Mouse (Mus musculus) heart, postnatal 4 days (tissue): ENCODE results near the gene Patj. TPM values are rescaled to one million over a fixed set of nuclear protein-coding genes. Genes with fewer than 3 reads are reported as not detected.

Experiments used
- DNase-seq: peaks from one replicate; pipeline ENCODE4 v3.0.0; 2021
- total RNA-seq, 2 experiments: library from RNA; stranded (reverse); gene quantifications; 2 replicates each; pipeline ENCODE4 v1.2.3; 2021

The Patj gene
- total RNA-seq, 2 experiments from 2014 or later: 22.8 to 24.7 TPM

GRCm38 (mm10) chr4:98449564-98450263, 54.1 kb downstream of the Patj start:
- no peak for DNase-seq

GRCm38 (mm10) chr4:98450308-98450707, 54.7 kb downstream of the Patj start:
- no peak for DNase-seq

- no peak for DNase-seq
These were observed 55.2 kb downstream of the Patj start for GRCm38 (mm10) chr4:98450829-98451228.

DNA sequence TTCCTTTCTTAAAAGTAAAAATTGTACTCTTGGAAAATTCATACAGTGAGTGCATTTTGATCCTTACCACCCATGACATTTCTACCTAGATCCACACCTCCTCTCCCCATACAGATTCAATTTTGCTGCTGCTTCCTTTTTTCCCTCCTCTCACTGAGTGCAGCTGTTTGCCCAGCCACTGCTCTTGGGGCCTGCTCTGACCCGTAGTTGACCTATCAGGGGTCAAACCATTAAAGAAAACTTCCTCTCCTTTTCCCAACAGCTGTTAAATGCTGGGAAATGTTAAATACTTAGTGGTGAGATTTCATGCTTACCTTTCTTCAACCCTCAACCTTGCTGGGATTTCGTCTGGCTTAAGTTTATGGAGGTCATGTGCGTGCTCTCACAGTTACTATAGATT, 55.7 kb downstream of the Patj start:
- DNase-seq: no peak

- DNase-seq: no peak
These were observed 57.1 kb downstream of the Patj start for GRCm38 (mm10) chr4:98452725-98453124.

DNA sequence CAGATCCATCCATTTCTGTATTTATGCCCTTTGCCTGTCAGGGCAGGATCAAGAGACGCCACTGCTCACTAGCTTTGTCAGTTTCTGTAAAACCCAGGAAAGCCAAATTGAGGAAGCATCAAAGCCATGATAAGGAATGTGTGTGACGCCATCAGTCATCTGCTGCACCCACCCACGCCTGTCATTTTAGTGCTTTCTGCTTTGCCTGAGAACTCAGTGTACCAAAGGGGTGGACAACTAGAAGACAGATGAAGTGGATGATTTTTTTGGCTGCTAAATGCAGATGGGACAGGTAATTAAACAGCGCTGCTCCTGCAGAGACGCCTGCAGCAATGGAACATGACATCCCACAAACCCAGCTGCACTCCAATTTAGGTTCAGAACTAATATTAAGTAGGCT, 57.6 kb downstream of the Patj start:
- DNase-seq: no peak

GRCm38 (mm10) chr4:98455352-98455751, 59.8 kb downstream of the Patj start:
- no peak for DNase-seq

GRCm38 (mm10) chr4:98455910-98456309, 60.3 kb downstream of the Patj start:
- no peak for DNase-seq

DNA sequence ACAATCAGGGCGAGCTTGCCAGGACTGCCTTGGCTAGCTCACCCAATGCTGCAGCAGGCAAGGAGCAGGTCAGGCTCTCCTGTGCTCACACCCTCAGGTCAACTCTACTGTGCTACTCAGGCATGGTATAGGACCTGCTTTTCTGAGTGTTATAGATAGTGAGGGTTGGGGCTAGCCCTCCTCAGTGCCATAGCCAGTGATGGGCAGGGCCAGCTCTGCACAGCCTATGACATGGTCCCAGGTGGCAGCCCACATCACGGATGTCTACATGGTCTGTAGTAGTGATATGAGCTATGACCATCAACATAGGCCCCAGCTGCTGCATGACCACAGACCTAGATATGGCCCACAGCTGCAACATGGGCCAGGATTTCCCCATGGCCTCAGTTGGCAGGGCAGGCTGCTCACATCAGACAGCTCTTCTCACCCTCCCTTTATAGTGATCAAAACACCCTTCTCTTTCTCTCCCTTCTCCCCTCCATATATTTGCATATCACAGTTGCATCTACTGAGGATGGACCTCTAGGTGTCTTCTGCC, 66.3 kb downstream of the Patj start:
- no peak for DNase-seq

- no peak for DNase-seq
These were observed 69.9 kb downstream of the Patj start for GRCm38 (mm10) chr4:98465476-98465875.

- no peak for DNase-seq
These were observed 70.3 kb downstream of the Patj start for GRCm38 (mm10) chr4:98465886-98466285.

DNA sequence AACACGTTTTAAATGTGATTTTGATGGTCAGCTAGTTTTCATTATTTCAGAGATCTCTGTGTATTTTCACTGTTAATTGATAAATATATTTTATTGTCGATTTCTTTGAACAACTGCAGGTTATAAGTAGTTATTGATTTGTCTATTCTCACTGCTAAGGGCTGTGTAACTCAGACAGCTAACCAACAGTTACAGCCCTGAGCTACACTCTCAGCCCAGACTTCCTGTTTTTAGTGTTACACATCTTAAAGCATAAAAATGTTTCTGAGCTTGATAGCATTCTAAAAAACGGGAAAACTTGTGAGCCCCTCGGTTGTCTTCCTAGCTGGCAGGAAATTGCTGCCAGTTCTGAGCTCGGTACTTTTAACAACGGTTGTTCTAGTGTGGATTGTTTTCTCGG, 75.8 kb downstream of the Patj start:
- no peak for DNase-seq

- DNase-seq: peak; percentile 35
These were observed 77.9 kb downstream of the Patj start for GRCm38 (mm10) chr4:98473491-98473890.

DNA sequence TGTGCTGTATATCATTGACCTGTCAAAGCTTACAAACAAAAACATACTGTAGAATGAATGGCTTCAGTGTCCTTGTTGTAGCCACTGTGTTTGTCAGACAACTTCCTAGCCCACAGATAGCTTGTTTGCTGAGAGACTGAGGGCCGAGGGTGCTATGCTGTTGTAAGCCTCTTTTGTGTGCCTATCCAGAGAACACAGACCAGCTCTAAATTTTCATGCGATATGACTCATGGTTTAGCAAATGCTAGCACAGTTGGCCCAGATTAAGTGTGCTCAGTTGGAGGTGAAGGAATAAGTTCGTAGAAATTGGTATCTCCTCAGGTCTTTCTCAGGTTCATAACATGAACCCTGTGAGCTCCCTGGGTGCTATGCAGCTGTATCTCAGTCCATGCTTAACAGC, 82.4 kb downstream of the Patj start:
- no peak for DNase-seq

- DNase-seq: no peak
These were observed 90.9 kb downstream of the Patj start for GRCm38 (mm10) chr4:98486475-98486874.

DNA sequence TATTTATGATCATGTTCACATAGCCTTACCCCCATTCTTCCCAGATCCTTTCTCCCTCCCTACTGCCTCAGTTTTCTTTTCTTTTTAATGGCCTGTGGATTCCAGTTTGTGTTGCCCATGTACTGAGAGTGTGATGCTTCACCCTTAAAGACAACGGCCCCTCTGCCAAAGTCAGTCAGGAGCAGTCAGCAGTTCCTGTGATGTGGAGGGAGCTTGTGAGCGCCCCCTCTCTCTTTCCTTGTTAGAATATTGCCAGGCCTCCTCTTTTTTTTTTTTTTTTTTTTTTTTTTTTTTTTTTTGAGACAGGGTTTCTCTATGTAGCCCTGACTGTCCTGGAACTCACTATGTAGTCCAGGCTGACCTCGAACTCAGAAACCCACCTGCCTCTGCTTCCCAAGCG, 91.3 kb downstream of the Patj start:
- no peak for DNase-seq

GRCm38 (mm10) chr4:98489386-98489785, 93.8 kb downstream of the Patj start:
- no peak for DNase-seq

GRCm38 (mm10) chr4:98498341-98498740, 102.8 kb downstream of the Patj start:
- no peak for DNase-seq

GRCm38 (mm10) chr4:98500182-98500581, 104.6 kb downstream of the Patj start:
- DNase-seq: no peak

- no peak for DNase-seq
These were observed 105.3 kb downstream of the Patj start for GRCm38 (mm10) chr4:98500875-98501274.

- no peak for DNase-seq
These were observed 109.2 kb downstream of the Patj start for GRCm38 (mm10) chr4:98504743-98505142.

GRCm38 (mm10) chr4:98508471-98509271, 113.1 kb downstream of the Patj start:
- peak; percentile 11 for DNase-seq

- DNase-seq: no peak
These were observed 114.4 kb downstream of the Patj start for GRCm38 (mm10) chr4:98509939-98510338.

GRCm38 (mm10) chr4:98511296-98511695, 115.7 kb downstream of the Patj start:
- DNase-seq: peak; percentile 70
